Mouse (Mus musculus): Measurements from ENCODE around the gene Aph1a. TPM values are rescaled to one million over a fixed set of nuclear protein-coding genes. Genes with fewer than 3 reads are reported as not detected.

Aph1a gene
- polyA plus RNA-seq, 1 experiment from 2014 or later: 32.4 TPM

Other genes starting within 250 kb of the Aph1a start
- gene Mcl1, start 235.2 kb upstream of the Aph1a start, polyA plus RNA-seq (2015; fragmentation: Nextera tagmentation; extraction: Ambion mirVana): 81.3 and 91.3 TPM in 2 replicates
- 0.91 and 2.0 TPM in 2 replicates for gene Adamtsl4, start 206.1 kb upstream of the Aph1a start, polyA plus RNA-seq (2015; fragmentation: Nextera tagmentation; extraction: Ambion mirVana)
- 14.0 and 16.8 TPM in 2 replicates for gene Ecm1, start 154.4 kb upstream of the Aph1a start, polyA plus RNA-seq (2015; fragmentation: Nextera tagmentation; extraction: Ambion mirVana)
- 43.1 and 47.8 TPM in 2 replicates for gene Tars2, start 133.8 kb upstream of the Aph1a start, polyA plus RNA-seq (2015; fragmentation: Nextera tagmentation; extraction: Ambion mirVana)
- 16.2 and 18.8 TPM in 2 replicates for gene Rprd2, start 75.1 kb upstream of the Aph1a start, polyA plus RNA-seq (2015; fragmentation: Nextera tagmentation; extraction: Ambion mirVana)
- 46.9 and 49.3 TPM in 2 replicates for gene Prpf3, start 38.1 kb upstream of the Aph1a start, polyA plus RNA-seq (2015; fragmentation: Nextera tagmentation; extraction: Ambion mirVana)
- 372 and 418 TPM in 2 replicates for gene Mrps21, start 22.4 kb upstream of the Aph1a start, polyA plus RNA-seq (2015; fragmentation: Nextera tagmentation; extraction: Ambion mirVana)
- gene Ciart, start 11.7 kb upstream of the Aph1a start, polyA plus RNA-seq (2015; fragmentation: Nextera tagmentation; extraction: Ambion mirVana): 2.7 and 3.2 TPM in 2 replicates
- gene BC028528, start 2.0 kb upstream of the Aph1a start, polyA plus RNA-seq (2015; fragmentation: Nextera tagmentation; extraction: Ambion mirVana): 15.9 and 17.7 TPM in 2 replicates
- 1.8 and 2.2 TPM in 2 replicates for gene Car14, start 10.7 kb downstream of the Aph1a start, polyA plus RNA-seq (2015; fragmentation: Nextera tagmentation; extraction: Ambion mirVana)
- gene Anp32e, start 35.3 kb downstream of the Aph1a start, polyA plus RNA-seq (2015; fragmentation: Nextera tagmentation; extraction: Ambion mirVana): 463 and 541 TPM in 2 replicates
- 36.8 and 37.0 TPM in 2 replicates for gene Plekho1, start 102.0 kb downstream of the Aph1a start, polyA plus RNA-seq (2015; fragmentation: Nextera tagmentation; extraction: Ambion mirVana)
- gene Vps45, start 164.5 kb downstream of the Aph1a start, polyA plus RNA-seq (2015; fragmentation: Nextera tagmentation; extraction: Ambion mirVana): 58.7 and 61.6 TPM in 2 replicates
- gene Otud7b, start 210.6 kb downstream of the Aph1a start, polyA plus RNA-seq (2015; fragmentation: Nextera tagmentation; extraction: Ambion mirVana): 12.2 and 17.7 TPM in 2 replicates

All from thymus, postnatal 0 days (tissue).